Mouse (Mus musculus) heart, adult 8-10 months (tissue): ENCODE measurements around the gene Rbfox1. TPM values are rescaled to one million over a fixed set of nuclear protein-coding genes. Genes with fewer than 3 reads are reported as not detected.

Source experiments
- DNase-seq: peaks from one replicate; pipeline ENCODE4 v3.0.0; 2022; ENCODE audit warnings: low spot score
- total RNA-seq, 4 experiments: library from RNA; stranded (reverse); gene quantifications; 2 replicates each; pipeline ENCODE4 v1.2.4; 2022

The Rbfox1 gene
- total RNA-seq, 4 experiments from 2014 or later = 56.3 to 71.2 (median 62.0) TPM

- no peak for DNase-seq
Measured at GRCm38 (mm10) chr16:6348581-6349241, 463.6 kb downstream of the Rbfox1 start.

- DNase-seq = no peak
Measured at GRCm38 (mm10) chr16:6349381-6349780, 464.2 kb downstream of the Rbfox1 start.

GRCm38 (mm10) chr16:6350256-6350655, 465.1 kb downstream of the Rbfox1 start:
- no peak for DNase-seq

- no peak for DNase-seq
Measured at GRCm38 (mm10) chr16:6353191-6353590, 468.0 kb downstream of the Rbfox1 start.

DNA sequence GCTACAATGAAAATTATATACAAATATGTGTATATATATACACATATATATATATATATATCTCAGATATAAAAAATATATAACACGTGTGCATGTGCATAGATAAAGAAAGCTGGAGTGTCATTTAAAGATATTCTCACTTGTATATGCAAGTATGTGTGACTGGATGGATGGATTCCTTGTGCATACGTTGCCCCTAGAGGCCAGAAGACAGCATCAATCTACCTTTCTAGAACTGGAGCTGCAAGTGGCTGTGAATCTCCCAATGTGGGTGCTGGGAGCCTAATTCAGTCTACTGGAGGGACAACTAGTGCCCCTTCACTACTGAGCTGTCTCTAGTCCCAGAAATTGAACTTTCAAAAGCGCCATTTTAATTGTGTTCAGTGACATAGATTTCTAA, 471.8 kb downstream of the Rbfox1 start:
- no peak for DNase-seq

- DNase-seq = no peak
Measured at GRCm38 (mm10) chr16:6365793-6366192, 480.6 kb downstream of the Rbfox1 start.

- no peak for DNase-seq
Measured at GRCm38 (mm10) chr16:6366649-6367048, 481.5 kb downstream of the Rbfox1 start.

- DNase-seq = no peak
Measured at GRCm38 (mm10) chr16:6380924-6381323, 495.8 kb downstream of the Rbfox1 start.

DNA sequence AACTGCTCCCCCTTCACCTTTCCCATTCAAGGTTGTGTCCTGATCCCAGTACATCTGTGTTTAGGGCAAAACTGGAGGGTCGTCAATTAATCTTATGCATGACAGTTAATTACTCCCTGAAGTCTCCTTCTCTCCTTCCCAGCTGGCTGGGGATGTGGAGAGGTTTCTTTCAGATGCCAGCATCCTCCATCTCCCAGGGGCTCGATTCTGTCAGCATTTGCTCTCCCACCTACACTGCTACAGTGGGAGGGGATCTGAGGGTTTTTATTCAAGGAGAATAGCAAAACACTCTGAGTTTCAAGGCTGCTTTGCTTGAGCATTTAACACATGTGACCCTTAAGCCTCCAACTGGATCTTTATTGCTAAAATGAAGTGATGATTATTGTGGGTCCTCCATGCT, 496.4 kb downstream of the Rbfox1 start:
- DNase-seq = no peak

GRCm38 (mm10) chr16:6382712-6383111, 497.6 kb downstream of the Rbfox1 start:
- no peak for DNase-seq

- DNase-seq = no peak
Measured at GRCm38 (mm10) chr16:6390278-6390930, 505.2 kb downstream of the Rbfox1 start.

DNA sequence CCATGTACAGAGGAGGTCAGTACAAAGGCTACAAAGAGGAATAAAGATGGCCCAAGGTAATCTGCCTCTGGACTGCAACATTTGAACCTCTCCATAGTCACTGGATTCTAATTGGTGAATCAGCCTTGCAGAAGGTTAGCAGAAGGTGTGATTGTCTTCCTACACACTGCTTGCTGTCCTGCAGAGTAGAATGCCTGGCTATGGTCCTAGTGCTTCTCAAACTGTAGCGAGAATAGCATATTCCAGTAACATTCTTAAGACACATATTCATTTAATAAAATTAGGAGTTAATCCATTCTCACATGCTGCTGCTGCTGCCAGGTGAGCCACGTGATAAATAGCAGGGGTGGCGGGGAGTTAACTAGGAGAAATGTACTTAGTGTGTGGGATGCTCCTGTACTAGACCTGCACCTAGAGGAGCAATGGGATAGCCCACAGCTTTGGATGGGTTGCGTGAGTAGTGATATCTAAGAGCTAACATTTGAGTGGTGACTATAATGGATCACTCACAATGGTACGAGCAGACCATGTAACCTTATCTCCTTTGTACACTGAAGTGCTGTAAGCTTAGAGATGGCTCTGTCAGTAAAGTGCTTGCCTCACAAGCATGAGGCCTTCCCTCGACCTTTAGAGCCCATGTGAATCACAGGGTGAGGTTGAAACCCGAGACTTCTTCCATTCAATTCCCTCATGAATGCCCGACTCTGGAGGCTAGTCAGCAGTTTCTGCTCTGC, 511.7 kb downstream of the Rbfox1 start:
- DNase-seq = no peak

GRCm38 (mm10) chr16:6397635-6398034, 512.5 kb downstream of the Rbfox1 start:
- no peak for DNase-seq

GRCm38 (mm10) chr16:6402816-6403215, 517.7 kb downstream of the Rbfox1 start:
- no peak for DNase-seq

DNA sequence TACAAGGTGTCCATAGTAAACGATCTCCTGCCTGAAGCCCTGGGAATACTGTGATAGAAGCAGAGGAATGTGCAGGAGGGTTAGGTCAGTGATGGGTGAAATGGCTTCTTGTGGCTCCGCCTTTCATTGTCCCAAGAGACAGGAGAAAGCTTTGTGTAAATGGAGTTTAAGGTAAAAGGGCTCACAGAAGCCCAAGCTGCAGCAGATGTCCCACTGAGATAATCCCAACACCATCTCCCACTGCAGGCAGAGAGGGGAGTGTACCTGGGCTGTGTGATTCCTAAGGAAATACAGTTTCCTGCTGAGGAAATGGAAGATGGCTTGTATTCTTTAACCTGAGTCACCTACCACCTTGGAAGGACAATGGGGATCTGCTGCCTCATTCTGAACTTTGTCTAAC, 529.7 kb downstream of the Rbfox1 start:
- no peak for DNase-seq

DNA sequence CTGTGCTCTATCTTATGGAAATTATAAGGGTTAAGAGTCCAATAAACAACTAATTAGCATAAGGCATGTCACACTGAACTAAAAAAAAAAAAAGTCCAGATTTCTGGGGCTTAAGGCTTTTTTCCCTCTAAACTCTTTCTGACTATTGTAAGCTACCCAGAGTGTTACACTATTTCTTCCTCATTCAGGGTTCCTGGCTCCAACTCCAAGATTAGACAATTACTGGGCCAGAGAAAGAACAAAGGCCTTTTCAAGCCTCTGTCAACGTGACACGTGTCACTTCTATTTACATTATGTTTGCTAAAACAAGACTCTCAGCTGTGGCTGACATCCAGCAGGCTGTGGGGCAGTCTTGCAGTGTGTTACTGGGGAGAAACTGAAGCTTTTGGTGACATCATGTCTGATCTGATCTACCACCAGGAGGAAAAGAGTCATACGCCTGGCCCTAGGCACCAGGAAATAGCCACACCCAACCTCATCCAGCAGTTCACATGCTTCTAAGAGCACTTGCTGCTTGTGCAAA, 536.5 kb downstream of the Rbfox1 start:
- no peak for DNase-seq

GRCm38 (mm10) chr16:6423878-6424409, 538.8 kb downstream of the Rbfox1 start:
- no peak for DNase-seq

GRCm38 (mm10) chr16:6424738-6425137, 539.6 kb downstream of the Rbfox1 start:
- DNase-seq = no peak

GRCm38 (mm10) chr16:6427292-6428281, 542.4 kb downstream of the Rbfox1 start:
- no peak for DNase-seq

GRCm38 (mm10) chr16:6430981-6431380, 545.8 kb downstream of the Rbfox1 start:
- no peak for DNase-seq

DNA sequence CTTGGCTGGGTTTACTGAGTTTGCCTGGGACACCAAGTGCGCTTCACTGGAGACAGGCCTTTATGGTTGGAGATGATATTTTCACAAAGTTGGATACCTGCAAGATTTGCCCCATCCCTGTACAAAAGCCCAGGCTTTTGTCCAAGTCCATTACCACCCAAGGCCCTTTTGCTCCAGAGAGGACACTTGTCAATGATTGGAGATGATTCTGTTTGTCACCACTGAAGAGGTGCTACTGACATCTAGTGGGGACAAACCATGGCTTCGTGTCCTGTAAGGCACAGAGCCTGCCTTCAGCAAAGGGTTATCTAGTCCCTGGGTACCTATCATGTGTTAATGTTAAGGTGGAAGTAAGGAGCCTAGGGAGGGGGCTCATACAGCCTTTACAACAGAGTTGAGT, 551.3 kb downstream of the Rbfox1 start:
- no peak for DNase-seq
